Mouse (Mus musculus): ENCODE measurements around the gene Myadml2.

The Myadml2 gene

GRCm38 (mm10) chr11:120610477-120611046 lies 37.4 kb downstream of the Myadml2 start:
- DNase-seq (ENCODE audit: low spot score in 2 of 2): no peak

- DNase-seq (ENCODE audit: low spot score in 2 of 2): no peak
Measured at GRCm38 (mm10) chr11:120609250-120609649, 38.7 kb downstream of the Myadml2 start.

DNA sequence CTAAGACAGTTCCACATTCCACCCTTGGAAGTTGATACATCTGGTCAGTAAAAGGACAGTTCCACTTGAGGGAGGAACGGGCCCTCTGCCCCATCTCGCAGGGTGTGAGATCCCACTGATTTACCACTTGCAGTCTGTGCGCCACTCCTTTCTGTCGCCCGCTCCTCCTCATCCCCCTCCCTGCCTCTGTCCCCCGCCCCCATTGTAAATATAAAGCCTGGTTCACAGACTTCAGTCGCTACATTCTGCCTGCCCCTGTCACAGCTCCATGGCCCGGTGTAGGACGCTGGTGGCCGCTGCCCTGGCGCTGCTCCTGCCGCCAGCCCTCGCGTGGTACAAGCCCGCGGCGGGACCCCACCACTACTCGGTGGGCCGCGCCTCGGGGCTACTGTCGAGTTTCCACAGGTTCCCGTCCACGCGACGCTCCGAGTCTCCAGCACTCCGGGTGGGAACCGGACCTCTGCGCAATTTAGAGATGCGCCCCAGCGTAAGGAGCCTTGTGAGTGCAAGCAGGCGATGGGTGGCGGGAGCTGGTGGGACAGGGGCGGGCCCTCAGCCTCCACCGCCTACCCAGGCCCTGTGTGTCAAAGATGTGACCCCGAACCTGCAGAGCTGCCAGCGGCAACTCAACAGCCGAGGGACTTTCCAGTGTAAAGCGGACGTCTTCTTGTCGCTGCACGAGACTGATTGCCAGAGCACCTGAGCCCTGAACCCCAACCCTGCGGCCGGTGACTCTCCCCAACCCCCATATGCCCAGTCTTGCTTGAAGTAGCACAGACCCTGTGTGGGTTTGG lies 39.5 kb downstream of the Myadml2 start, which contains the start of gene Npb:
Npb (plus strand) TSS at position 237 of the 794 bp plus-strand sequence.
- DNase-seq (ENCODE audit: low spot score in 2 of 2): no peak

- no peak for DNase-seq (ENCODE audit: low spot score in 2 of 2)
Measured at GRCm38 (mm10) chr11:120606764-120607163, 41.2 kb downstream of the Myadml2 start.

DNA sequence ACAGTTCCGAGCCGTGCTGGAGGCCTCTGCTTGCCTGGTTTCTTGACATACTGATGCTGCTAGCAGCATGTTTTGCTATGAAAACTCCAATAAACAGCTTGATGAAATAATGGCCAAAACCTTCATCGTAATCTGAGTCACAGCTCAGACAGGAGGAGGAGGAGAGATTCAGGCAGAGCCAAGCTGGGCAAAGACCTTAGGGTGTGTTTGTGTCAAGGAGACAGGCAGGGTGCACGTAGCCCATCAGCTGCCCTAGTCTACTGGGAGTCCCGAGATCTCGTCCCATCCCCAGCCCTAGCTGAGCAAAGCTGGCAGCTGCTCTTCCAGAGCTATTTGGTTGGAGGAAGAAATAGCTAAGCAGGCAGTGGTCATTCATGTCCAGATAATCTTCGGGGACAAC lies 42.3 kb downstream of the Myadml2 start:
- DNase-seq (ENCODE audit: low spot score in 2 of 2): no peak

GRCm38 (mm10) chr11:120603545-120603944 lies 44.4 kb downstream of the Myadml2 start:
- no peak for DNase-seq (ENCODE audit: low spot score in 2 of 2)

DNA sequence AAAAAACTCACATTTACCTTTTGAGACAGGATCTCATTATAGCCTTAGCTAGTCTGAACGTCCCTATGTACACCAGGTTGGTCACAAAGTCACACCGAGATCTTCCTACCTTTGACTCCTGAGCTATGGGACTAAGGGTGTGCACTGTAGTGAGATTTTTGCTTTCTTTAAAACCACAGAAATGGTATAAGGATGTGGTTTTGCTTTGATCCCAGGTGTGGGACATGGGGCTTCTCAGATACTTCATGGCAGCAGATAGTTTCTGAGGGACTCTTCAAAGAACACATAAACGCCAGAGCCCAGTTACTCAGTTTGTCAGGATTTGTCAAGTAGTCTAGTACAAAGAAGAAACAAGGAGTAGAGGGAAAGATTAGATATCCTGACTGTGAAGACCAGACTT lies 47.2 kb downstream of the Myadml2 start:
- no peak for DNase-seq (ENCODE audit: low spot score in 2 of 2)

GRCm38 (mm10) chr11:120598990-120599549 lies 48.9 kb downstream of the Myadml2 start:
- no peak for DNase-seq (ENCODE audit: low spot score in 2 of 2)

DNA sequence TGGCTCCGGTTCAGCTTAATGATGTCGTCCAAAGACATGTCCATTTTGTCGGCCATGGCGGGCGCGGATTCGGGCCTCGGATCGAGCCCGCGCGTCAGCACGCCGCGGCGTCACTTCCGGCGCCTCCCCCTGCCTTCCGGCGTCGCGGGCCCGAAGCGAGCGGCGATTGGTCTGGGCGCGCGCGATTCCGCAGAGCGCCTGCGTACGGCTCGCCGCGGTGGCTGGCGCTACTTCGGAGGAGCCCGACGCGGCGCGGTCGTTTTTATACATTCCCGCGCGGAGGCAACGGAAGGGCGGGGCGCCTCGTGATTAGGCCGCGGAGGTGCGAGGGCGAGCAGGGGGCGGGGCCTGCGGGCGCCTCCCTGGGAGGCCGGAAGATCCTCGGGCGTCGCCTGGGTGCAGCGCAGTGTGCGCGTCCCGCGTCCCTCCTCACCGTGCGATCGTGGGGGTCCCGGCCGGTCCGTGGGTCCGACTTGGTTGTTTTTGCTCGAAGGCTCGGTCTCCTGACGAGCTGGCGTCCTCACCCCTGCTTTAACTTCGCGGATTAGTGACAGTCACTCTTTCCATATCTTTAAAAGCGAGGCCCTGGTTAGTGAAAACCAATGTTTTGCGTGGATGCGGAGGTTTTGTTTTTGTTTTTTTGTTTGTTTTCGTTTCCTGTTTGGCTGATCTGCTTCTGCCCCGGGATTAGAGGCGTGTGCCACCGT lies 49.5 kb downstream of the Myadml2 start, which contains the start of the genes Alyref and Anapc11:
Alyref (minus strand) TSS at position 83 of the 707 bp plus-strand sequence.
Anapc11 (plus strand) TSS at position 139 of the 707 bp plus-strand sequence.
- peak; percentile 92 to 93 for DNase-seq (ENCODE audit: low spot score in 2 of 2)

DNA sequence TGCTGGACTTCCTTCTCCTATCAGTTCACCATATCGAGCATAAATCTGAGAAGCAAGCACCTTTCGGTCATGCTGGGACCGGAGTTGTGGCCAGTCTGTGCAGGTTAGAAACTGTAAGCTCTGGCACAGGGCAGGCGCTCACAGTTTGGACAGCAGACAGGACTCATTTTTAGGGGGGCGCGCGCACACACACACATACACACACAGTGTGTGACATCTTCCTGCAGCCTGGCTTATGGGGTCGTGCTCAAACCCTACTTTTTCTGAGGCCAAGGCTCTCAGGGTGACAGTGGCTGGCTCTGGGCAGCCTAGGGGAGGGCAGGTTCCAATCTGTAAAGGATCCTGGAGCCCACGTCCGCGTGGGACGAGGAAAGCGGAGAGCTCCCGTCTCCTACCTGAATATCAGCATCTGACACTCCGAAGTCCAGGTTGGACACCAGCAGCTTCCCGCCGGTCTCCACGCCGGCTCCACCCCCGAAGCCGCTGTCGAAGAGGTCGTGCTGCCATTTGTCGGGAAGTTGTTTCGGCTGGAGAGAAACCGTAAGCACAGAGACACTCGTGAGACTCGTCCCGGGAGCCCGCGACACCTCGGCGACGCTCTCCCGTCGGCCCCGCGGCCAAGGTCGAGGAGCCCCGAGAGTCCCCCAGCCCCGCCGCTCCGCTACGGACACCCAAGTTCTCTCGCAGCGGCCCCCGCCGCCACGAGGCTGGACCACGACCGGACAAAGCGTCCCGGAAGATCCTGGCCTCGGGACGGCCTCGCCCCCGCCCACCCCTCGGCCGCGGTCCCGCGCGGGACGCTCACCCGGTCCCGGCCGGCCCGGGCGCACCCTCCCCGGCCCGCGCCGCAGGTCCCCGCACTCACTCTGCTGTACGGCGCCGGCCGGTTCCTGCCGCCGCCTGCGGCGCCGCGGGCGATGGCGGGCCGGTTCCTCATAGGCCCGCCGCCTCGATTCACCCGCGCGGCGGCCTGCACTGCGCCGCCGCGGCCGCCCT lies 50.4 kb downstream of the Myadml2 start:
- no peak for DNase-seq (ENCODE audit: low spot score in 2 of 2)

All from urinary bladder, postnatal 36 days (tissue).